Mouse (Mus musculus) E14TG2a.4 (cell line): ENCODE data around the gene Ifit1bl2.
"Not testable (repeated sequence)": the region's sequence is repeated elsewhere in the genome, so short reads cannot be mapped to it uniquely, and the experiment has no call there.

Experiments used
- H3K27me3 ChIP-seq: 2 replicates; pipeline ENCODE4 v1.6.1; 2014; ENCODE audit warnings: low read length, control low read depth; ENCODE audit not compliant: insufficient read depth
- H3K36me3 ChIP-seq: 2 replicates; pipeline ENCODE4 v1.6.1; 2014; ENCODE audit warnings: low read length, control low read depth; ENCODE audit not compliant: insufficient read depth
- H3K4me1 ChIP-seq: replicated peaks from 2 replicates; pipeline ENCODE4 v1.6.1; 2014; ENCODE audit warnings: low read depth, low read length, control low read depth
- H3K4me3 ChIP-seq: replicated peaks from 2 replicates; pipeline ENCODE4 v1.5.1; 2014; ENCODE audit warnings: mild to moderate bottlenecking, low read length
- H3K9me3 ChIP-seq: 2 replicates; pipeline ENCODE4 v1.6.1; 2014; ENCODE audit warnings: low read length, control low read depth
- CTCF ChIP-seq: conservative IDR thresholded peaks from 2 replicates; pipeline ENCODE4 v1.5.1; 2014; ENCODE audit warnings: low read length
- NANOG ChIP-seq: IDR thresholded peaks from 2 replicates; pipeline ENCODE4 v1.6.1; 2014; ENCODE audit warnings: borderline replicate concordance, low read length, mixed read lengths
- POU5F1 ChIP-seq: IDR thresholded peaks from 2 replicates; pipeline ENCODE4 v1.6.1; 2014; ENCODE audit warnings: low read length, borderline replicate concordance

Ifit1bl2 gene

DNA sequence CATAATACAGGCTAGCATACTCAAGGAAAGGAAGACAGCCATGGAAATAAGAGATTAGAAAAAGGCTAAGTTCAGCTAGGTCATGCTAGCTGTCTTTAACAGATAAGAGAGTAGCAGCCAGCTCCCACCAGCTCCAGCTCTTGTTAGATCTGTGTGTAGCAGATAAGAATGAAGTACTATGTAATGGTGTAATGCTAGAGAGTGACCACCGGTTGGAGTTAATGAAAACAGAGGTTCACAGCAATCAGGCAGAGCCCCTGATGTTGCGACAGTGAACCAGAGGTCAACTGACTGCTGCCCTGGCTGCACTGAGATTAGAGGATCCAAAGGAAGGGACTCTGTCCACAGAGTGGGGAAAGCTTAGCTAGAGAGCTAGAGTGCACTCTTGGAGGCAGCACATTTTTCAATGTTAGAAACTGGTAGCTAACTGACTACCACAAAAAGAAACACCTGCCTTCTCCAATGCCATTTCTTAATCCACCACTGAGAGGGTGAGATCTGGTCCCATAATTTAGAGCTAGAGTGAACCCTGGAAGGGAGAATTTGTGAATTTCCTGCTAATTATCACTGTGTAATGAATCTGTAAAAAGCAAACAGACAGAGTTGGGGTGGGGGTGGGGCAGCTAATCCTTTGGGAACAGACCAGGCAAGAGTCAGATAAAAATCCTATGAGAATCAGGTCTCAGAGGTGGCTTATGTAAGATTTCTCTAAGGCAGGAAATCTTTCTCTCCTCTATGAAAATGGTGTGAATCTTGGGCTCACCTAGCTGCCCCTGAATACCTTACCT lies 16.2 kb upstream of the Ifit1bl2 start:
- TF ChIP-seq CTCF = no peak
- TF ChIP-seq NANOG = no peak
- TF ChIP-seq POU5F1 = no peak
- Histone ChIP-seq H3K27me3 (no peaks in the 10 kb centered on the region), H3K4me3 (no peak overlapping the region), H3K9me3 (no peaks in the 10 kb centered on the region), H3K4me1 (peaks cover 73% of the 10 kb centered on the region), H3K36me3 (no peaks in the 10 kb centered on the region)

DNA sequence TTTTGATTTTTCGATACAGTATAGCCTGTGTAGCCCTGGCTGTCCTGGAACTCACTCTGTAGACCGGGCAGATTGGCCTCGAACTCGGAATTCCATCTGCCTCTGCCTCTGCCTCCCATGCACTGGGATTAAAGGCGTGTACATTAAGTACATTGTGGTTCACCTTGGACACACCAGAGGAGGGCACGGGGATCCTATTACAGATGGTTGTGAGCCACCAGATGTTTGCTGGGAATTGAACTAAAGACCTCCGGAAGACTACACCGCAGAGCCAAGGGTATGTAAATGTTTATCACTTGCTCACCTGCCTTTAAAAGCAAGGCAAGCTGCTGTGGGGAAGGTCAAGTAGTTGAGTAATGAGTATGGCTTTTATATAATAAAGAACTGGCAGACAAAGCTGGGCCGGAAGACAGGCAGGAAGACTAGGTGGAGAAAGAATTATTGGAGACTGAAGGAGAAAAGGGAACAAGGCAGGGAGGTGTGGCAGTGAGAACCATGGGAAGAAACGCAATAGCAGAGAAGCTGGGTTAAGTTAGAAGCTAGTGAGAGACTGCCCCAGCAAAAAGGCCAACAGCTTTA lies 14.8 kb upstream of the Ifit1bl2 start:
- peaks cover 66% of the 10 kb centered on the region for H3K4me1 ChIP-seq
- H3K4me3 ChIP-seq = no peak overlapping the region
- TF ChIP-seq NANOG = peak; percentile 55; the same call in 1 of the 2 replicates
- TF ChIP-seq CTCF = no peak
- no peaks in the 10 kb centered on the region for H3K27me3 ChIP-seq
- H3K9me3 ChIP-seq = no peaks in the 10 kb centered on the region
- H3K36me3 ChIP-seq = no peaks in the 10 kb centered on the region

DNA sequence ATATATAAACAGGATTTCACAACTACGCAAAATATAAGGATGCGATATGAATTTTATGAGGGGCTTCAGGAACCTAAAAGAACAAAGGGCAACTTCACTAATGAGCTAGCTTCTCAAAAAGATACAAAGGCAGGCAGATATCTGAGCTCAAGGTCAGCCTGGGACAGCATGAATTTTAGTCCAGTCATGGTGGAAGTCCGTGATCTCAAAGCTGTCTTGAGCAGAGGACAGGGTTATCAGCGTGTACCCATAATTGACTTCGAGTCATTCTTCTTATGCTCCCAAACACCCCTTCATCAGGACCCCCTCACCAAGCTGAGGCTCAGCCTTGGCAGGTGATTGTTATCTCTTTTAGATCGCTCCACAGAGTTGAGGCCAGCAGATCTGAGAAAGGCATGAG lies 10.5 kb upstream of the Ifit1bl2 start:
- H3K36me3 ChIP-seq = no peaks in the 10 kb centered on the region
- TF ChIP-seq CTCF (no peak), NANOG (no peak), POU5F1 (no peak)
- no peaks in the 10 kb centered on the region for H3K27me3 ChIP-seq
- no peaks in the 10 kb centered on the region for H3K9me3 ChIP-seq
- peaks cover 41% of the 10 kb centered on the region for H3K4me1 ChIP-seq
- H3K4me3 ChIP-seq = no peak overlapping the region

DNA sequence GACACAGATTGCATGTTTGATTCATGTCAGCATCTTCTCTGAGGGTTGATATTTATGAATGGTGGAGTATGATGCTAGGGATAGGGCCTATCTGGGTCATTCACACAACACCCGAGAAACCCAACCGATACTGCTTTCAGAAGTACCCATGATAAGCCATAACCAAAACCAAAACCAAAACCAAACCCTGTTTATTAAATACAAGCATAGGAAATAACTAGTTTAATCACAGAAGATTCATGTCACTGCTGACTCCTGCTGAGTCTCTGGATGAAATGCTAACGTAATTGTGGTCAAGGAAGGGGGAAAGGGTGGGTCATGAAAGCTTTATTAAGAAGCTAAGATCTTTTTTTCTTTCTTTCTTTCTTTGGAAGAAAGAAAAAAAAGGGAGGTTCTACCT lies 9.7 kb upstream of the Ifit1bl2 start:
- H3K9me3 ChIP-seq = no peaks in the 10 kb centered on the region
- no peak for TF ChIP-seq NANOG
- no peak for TF ChIP-seq POU5F1
- TF ChIP-seq CTCF = no peak
- H3K27me3 ChIP-seq = no peaks in the 10 kb centered on the region
- no peaks in the 10 kb centered on the region for H3K36me3 ChIP-seq
- peaks cover 34% of the 10 kb centered on the region for H3K4me1 ChIP-seq
- H3K4me3 ChIP-seq = no peak overlapping the region

DNA sequence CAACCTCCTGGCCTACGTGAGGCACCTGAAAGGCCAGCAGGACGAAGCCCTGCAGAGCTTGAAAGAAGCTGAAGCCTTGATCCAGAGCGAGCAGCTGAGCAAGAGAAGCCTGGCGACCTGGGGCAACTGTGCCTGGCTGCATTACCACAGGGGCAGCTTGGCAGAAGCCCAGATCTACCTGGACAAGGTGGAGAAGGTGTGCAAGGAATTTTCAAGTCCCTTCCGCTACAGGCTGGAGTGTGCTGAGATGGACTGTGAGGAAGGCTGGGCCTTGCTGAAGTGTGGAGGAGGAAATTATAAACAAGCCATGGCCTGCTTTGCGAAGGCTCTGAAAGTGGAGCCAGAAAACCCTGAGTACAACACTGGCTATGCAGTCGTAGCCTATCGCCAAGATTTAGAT lies 7.1 kb upstream of the Ifit1bl2 start:
- not testable (repeated sequence) for H3K36me3 ChIP-seq, H3K4me3 ChIP-seq, H3K9me3 ChIP-seq

DNA sequence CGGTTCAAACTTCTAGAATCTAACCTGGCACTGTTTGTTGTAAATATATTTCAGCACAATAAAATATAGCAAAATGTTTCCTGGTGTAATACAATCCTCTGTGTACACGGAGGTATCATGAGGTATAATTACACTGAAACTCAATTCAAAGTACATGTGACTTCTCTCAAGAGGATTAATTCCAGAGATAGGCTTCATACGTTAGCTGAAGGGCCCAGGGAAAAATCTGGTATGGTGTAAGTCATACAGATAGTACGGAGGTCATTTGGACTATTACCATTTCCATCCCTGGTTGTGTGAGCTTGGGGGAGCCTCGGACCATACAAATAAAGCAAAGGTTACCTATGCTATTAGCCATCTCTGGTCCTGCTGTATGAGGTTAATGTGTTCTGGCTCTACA lies 2.1 kb upstream of the Ifit1bl2 start:
- Histone ChIP-seq H3K4me3 (no peak overlapping the region), H3K27me3 (peaks cover 5% of the 10 kb centered on the region; the same call in 1 of the 2 replicates), H3K9me3 (no peaks in the 10 kb centered on the region), H3K4me1 (peaks cover 6% of the 10 kb centered on the region), H3K36me3 (no peaks in the 10 kb centered on the region)
- TF ChIP-seq CTCF (no peak), POU5F1 (no peak), NANOG (no peak)

More for the DNA sequence above, 7.1 kb upstream of the Ifit1bl2 start:
- not testable (repeated sequence) for H3K4me1 ChIP-seq, H3K27me3 ChIP-seq

DNA sequence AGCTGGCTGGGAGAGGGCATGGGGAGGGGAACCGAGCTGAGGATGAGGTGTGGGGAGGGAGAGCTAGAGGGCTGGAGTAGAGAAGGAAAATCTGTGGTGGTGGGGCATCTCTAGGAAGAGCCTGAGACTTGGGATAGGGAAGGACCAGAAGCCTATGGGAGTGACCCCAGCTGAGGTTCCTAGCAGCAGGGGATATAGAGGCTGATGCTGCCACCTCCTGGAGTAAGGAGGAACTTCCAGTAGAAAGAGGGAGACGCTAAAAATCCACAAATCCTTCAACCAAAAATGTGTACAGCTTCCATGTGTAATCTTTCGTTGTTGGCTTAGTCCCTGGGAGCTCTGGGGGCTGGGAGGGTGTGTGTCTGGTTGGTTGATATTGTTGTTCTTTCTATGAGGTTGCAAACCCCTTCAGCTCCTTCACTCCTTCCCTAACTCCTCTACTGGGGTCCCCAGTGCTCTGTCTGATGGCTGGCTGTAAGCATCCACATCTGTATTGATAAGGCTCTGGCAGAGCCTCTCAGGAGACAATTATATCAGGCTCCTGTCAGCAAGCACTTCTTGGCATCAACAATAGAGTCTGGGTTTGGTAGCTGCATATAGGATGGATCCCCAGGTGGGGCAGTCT lies 3.5 kb downstream of the Ifit1bl2 start:
- Histone ChIP-seq H3K4me3 (no peak overlapping the region), H3K4me1 (peaks cover 6% of the 10 kb centered on the region), H3K9me3 (no peaks in the 10 kb centered on the region), H3K36me3 (no peaks in the 10 kb centered on the region), H3K27me3 (peaks cover 6% of the 10 kb centered on the region; the same call in 1 of the 2 replicates)
- TF ChIP-seq POU5F1 = no peak
- peak; percentile 86 for TF ChIP-seq CTCF

DNA sequence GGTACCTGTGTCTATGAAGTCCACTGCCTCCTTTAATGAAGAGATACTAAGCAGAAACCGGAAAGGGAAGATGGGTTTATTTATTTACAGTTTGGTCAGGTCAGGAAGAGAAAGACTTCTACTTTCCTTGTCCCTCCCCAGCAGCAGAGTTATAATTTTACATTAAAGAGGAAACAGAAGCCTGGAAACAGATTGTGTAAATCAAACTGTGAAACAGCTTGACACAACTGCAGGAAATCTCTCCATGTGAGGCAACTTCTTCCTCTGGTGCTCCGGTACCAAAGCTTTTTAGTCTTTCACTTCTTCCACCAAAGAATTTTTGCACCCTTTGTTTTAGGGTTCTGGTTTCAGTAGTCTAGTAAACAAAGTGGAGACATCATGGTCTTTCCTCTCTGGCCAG lies 7.1 kb downstream of the Ifit1bl2 start:
- Histone ChIP-seq H3K4me3 (no peak overlapping the region), H3K27me3 (0 out of 2 replicates have a peak, but pooled peaks cover 3% of the 10 kb centered on the region), H3K9me3 (no peaks in the 10 kb centered on the region), H3K4me1 (no peaks in the 10 kb centered on the region), H3K36me3 (no peaks in the 10 kb centered on the region)
- TF ChIP-seq NANOG (no peak), CTCF (no peak), POU5F1 (no peak)

DNA sequence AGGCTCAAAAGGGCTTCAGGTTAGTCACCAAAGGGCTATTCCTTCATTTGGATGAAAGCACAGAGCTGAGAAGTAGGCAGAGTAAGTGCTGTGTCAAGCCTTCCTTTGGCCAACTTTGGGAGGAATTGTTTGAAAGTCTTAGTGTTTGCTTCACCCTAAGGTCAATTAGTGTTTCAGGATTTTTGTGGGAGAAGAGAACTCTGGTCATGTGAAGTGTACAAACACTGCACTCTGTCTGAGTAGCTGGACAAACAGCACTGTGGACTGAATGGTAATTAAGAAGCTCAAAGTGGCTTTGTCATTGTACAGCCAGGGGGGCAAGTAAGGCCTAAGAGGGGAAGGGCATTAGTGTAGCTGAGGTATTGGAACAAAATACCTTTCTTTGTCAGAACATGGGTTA lies 9.1 kb downstream of the Ifit1bl2 start:
- H3K27me3 ChIP-seq = no peaks in the 10 kb centered on the region
- no peaks in the 10 kb centered on the region for H3K36me3 ChIP-seq
- no peak for TF ChIP-seq NANOG

More for the DNA sequence above, 9.1 kb downstream of the Ifit1bl2 start:
- no peaks in the 10 kb centered on the region for H3K4me1 ChIP-seq
- H3K4me3 ChIP-seq = no peak overlapping the region
- no peaks in the 10 kb centered on the region for H3K9me3 ChIP-seq
